Mouse (Mus musculus) heart, postnatal 14 days (tissue): ENCODE data around the gene Clic1. TPM values are rescaled to one million over a fixed set of nuclear protein-coding genes. Genes with fewer than 3 reads are reported as not detected.
"Not testable (repeated sequence)": the region's sequence is repeated elsewhere in the genome, so short reads cannot be mapped to it uniquely, and the experiment has no call there.

Source experiments
- DNase-seq, 2 experiments: peaks; one replicate each; pipeline ENCODE4 v3.0.0; 2021 to 2022
- intact Hi-C: fragments of 180-260 bp; cut with DNase I; formaldehyde crosslinking; loops from one replicate; pipeline ENCODE4 v1.15.1; 2025
- long read RNA-seq, 2 experiments: library from polyadenylated mRNA; stranded (forward); transcript quantifications; one replicate each; pipeline ENCODE4 v2.0.0; 2021
- total RNA-seq, 2 experiments: library from RNA; stranded (reverse); gene quantifications; 2 replicates each; pipeline ENCODE4 v1.2.3; 2021

Gene Clic1
- 10 to 100 TPM; 61.6 to 72.9 TPM for total RNA-seq
- long read RNA-seq, experiment 1, transcript Clic1-201 (6 exons, 1,466 nt) = major isoform, 114 of 120 reads
- long read RNA-seq, experiment 1, partial matches to known transcripts = 3 of 120 reads
- long read RNA-seq, experiment 1, other reads (novel, unspliced or antisense) = 3 of 120 reads
- long read RNA-seq, experiment 2, transcript Clic1-201 (6 exons, 1,466 nt) = major isoform, 59 of 65 reads
- long read RNA-seq, experiment 2, partial matches to known transcripts = 3 of 65 reads
- long read RNA-seq, experiment 2, other reads (novel, unspliced or antisense) = 3 of 65 reads

DNA sequence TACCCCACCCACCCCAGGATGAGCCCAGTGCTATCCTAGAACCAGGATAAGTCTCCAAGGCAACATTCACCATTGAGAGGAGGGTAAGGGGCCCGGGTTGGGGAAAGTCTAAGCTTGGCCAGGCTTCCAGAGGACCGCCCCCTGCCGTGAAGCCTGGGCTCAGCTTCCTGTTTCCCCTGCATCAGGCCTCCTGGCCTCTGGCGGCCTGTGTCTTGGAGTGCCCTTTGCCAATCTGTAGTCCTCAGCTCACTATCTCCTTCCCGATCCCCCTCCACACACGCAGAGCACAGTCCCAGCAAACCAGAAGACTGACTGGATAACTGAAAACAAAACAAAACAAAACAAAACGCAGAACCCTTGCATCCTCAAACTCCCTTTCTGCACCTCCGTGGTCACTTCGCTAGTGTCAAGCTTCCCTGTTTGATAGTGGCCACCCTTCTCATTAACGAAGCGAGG is at the start of gene Clic1:
TSS of gene Clic1 (plus strand) at position 406 of the 456 bp plus-strand sequence.
- intact Hi-C loops = no loop called here
- peak; percentile 61 to 67 for DNase-seq

DNA sequence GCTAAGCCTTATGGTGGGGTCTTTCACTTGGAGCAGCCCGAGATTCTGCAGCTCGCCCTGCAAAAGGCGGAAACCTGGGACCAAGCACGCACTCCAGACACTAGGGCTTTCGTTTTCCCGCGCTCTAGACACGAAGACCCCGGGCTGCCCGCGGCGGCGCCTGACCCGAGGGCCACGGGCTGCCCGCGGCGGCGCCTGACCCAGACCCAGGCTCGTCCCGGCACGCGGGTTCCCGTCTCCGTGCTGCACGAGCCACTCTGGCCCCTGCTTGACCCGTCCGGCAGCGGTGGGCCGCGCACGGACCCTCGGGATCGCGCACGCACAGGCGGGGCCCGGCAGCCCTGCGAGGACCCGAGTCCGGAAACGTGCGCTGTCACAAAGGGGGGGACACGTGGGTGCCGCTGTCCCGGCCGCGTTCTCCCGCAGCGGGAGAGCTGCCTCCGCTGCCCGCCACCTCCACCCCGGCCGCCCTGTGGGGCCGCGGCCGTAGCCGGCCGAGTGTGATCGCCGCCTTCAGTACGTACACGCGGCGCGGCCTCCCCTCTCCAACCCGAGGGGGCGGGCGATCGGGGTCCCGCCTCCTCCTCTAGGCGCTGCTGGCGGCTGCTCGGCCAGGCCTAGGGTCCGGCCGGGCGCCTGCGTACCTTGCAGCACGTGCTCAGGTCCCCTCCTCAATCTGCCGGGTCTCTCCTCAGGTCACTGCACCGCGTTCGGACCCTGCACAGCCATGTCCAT is 48.9 kb upstream of the Clic1 start, which contains the start of gene Vars:
TSS of gene Vars (plus strand) at position 271 of the 735 bp plus-strand sequence.
- DNase-seq = peak; percentile 89 to 91
- intact Hi-C loops = no loop called here

DNA sequence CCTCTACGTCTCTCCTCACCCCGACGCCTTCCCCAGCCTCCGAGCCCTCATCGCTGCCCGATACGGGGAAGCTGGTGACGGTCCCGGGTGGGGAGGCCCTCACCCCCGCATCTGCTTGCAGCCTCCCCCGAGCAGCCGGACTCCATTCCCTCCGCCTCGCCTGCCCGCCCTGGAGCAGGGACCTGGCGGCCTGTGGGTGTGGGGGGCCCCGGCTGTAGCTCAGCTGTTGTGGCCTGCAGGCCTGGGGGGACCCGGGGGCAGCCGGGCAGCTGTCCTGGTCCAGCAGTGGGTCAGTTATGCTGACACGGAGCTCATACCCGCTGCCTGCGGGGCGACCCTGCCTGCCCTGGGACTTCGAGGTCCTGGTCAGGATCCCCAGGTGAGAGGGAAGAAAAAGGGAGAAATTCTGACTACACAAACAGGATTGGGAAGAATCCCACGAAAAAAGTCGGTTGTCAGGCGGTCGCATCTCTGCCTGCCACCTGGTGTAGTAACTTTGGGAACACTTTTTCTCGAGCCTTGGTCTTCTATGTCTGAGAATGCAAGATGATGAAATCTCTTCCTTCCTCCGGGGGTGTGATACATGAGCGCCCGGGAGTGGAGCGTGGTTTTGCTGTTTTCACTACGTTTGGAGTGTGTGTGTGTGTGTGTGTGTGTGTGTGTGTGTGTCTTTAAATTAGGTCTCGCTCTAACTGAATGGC is 48.2 kb upstream of the Clic1 start:
- intact Hi-C loops = no loop called here
- DNase-seq = peak in 1 of 2 experiments; percentile 23

DNA sequence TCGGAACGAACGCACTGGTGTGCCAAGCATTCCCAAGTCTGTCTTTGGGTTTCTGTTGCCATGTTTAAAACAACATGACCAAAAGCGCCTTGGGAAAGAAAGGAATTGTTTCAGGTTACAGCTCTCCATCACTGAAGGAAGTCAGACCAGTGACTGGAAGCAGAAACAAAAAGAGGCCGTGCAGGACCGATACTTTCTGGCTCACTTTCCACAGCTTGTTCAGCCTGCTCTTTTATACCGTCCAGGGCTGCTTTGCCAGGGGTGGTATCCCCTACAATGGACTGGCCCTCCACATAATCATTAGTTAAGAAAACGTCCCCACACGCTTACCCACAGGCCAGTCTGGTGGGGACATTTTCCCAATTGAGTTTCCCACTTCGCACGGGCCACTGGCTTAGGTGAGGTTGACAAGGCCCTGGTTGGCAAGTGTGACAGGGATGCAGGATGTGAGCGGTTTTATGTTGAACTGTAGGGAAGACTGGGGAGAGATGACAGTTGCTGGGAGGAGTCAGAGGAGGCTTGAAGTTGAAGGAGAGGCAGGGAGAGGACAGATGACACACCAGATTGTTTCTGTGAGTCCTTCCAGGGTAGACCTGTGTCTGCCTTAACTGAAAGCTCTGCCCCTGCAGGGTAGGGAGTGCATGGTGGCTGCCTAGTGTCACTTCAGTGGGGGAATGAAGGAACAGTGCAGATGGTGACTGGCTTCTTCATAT is 47.5 kb upstream of the Clic1 start:
- intact Hi-C loops = no loop called here
- DNase-seq = no peak

DNA sequence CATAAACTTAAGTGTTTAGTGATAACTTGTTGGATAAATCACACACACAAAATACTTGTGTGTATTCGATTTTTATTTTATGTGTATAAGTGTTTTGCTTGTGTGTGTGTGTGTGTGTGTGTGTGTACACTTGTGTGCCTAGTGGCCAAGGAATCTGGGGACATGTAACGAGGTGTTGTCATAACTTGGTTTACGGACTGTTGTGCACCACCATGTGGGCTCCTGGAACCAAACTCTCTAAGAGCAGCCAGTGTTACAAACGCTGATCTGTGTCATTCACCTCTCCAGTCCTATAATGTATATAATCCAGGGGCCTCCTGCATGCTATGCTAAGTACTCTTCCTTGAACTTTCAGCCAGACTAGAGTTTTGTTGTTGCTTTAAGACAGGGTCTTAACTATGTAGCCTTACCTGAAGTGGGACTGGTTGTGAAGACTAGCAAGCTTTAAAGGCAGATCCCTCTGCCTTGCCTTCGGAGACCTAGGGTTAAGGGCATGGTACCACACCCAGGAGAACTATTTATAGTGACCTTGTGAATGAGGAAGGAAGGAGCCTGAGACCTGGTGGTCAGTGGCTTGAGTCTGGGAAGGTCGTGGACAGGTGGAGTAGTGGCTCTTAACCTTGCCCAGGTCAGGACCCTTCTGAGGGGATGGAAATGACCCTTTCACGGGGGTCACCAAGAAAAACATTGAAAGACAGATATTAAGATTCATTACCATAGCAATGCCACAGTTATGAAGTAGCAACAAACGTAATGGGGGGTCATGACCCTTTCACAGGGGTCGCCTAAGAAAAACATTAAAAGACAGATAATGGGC is 46.5 kb upstream of the Clic1 start:
- intact Hi-C loops = no loop called here
- DNase-seq = no peak

DNA sequence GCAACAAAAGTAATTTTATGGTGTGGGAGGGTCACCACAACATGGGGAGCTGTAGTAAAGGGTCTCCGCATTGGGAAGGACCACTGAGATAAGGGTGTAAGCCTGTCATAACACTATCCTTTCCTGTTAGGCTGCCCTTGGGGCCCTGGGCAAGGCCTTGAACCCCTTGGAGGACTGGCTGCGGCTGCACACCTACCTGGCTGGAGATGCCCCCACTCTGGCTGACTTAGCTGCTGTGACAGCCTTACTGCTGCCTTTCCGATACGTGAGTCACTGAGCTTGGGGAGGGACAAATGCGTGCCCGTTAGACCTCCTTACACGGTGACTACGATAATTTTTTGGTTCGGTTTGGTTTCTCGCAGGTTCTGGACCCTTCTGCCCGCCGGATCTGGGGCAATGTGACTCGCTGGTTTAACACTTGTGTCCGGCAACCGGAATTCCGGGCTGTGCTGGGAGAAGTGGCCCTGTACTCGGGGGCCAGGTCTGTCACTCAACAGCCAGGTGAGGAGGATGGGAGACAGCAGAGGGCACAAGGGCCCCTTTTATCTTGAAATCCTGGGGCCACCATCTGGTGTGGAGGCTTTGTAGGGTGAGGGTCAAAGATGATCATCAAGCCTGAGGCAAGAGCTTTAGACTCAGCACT is 45.6 kb upstream of the Clic1 start:
- intact Hi-C loops = no loop called here
- no peak for DNase-seq

DNA sequence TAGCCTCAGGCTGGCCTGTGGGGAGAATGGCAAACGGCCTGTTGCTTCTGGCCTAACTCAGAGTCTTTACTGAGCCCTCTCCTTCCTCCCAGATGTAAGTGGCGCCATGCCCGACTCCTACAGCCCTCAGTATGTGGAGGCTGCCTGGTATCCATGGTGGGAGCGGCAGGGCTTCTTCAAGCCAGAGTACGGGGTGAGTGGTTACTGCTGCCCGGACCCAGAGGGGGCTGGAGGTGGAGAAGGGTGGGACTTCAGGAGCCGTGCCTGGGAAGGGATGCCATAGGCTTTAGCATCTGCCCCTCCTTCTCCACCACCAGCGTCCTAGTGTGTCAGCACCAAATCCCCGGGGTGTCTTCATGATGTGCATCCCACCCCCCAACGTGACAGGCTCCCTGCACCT is 44.6 kb upstream of the Clic1 start:
- intact Hi-C loops = no loop called here
- no peak for DNase-seq

DNA sequence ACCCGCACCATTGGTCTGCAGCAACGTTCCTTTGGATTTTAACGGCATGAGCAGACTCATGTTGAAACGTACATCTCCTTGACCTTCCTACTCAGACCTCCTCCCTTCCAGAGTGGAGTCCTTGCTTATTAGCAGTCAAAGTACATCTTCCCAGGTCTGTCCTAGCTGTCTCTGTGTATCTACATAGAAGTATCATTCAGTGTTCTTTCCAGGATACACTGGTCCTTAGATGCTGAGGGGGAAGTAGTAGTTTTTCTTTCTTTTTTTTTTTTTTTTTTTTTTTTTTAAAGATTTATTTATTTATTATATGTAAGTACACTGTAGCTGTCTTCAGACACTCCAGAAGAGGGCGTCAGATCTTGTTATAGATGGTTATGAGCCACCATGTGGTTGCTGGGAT is 43.9 kb upstream of the Clic1 start:
- DNase-seq, intact Hi-C loops: not testable (repeated sequence)

DNA sequence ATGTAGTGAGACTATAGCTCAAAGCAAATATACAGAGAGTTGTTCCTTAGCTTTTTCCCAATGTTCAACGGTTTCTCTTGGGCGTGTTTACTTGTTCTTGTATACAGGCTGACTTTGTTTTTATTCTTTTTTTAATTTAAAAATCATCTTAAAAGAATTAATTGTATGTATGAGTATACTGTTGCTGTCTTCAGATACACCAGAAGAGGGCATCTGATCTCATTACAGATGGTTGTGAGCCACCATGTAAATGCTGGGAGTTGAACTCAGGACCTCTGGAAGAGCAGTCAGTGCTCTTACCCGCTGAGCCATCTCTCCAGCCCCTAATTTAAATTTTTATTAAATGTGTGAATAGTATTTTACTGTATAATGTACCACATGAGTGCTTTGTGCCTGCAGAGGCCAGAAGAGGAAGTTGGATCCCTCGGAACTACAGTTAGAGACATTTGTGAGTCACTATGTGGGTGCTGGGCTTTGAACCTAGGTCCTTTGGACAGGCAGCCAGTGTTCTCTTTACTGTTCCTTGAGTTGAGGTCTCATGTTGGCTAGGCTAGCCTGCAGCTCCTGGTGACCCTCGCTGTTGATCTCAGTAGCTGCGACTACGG is 42.3 kb upstream of the Clic1 start:
- intact Hi-C loops = no loop called here
- DNase-seq = no peak

DNA sequence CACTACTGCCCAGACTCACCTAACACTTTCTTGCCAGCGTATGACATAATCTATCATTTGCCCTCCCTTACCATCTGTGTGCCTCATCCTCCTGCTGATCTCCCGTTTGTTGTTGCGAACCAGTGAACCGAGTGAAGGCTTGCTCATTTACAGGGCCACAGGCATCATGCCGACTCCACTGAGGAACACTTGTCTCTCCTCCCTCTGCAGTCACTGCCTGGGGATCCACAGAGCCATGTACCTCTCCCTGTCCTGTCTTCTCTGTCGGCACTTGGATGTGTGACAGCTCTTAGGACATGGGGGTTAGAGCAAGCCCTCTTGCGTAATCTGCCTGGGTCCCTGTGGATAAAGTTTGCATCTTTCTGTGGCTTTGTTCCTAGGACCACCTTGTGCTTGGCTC is 40.2 kb upstream of the Clic1 start:
- no peak for DNase-seq
- intact Hi-C loops = no loop called here

DNA sequence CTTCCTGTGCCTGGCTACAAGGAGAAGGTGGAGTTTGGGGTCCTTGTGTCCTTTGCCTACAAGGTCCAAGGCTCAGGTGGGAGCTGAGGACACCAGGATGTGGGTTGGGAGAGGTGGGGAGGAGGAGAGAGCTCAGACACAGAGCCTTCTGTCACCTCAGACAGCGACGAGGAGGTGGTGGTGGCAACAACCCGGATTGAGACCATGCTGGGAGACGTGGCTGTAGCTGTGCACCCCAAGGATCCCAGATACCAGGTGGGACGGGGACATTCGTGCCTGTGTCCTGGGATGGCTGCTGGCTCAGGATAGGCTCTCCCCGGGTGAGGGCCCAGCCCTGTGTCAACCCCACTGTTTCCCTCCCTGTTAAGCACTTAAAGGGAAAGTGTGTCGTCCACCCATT is 38.3 kb upstream of the Clic1 start:
- intact Hi-C loops = no loop called here
- DNase-seq = no peak

DNA sequence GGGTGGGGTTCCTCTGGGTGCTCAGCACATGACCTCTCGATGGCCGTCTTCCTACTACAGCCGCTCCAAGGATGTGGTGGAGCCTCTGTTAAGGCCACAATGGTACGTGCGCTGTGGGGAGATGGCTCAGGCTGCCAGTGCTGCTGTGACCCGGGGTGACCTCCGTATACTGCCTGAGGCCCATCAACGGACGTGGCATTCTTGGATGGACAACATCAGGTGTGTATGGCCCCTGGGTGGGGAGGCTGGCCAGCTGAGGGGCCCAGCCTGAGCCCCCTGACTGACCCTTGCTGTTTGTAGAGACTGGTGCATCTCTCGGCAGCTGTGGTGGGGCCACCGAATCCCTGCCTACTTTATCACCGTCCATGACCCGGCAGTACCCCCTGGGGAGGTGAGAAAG is 37.3 kb upstream of the Clic1 start:
- intact Hi-C loops = no loop called here

DNA sequence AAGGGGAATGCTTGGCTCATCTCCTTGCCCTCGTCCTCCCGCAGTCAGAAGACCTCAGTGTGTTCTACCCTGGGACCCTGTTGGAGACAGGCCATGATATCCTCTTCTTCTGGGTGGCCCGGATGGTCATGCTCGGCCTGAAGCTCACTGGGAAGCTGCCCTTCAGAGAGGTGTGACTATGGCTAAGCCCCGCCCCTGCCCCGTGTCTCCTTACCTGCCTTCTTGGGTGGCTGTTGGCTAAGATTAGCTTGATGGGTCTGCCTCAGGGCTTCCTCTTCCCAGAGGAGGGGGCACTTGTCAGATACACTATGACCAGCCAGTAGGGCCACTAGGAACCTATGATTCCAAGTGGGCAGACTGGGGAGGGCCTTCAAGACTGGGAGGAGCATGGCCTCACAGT is 36.5 kb upstream of the Clic1 start:
- intact Hi-C loops = no loop called here

More for the DNA sequence above, 37.3 kb upstream of the Clic1 start:
- DNase-seq = no peak

DNA sequence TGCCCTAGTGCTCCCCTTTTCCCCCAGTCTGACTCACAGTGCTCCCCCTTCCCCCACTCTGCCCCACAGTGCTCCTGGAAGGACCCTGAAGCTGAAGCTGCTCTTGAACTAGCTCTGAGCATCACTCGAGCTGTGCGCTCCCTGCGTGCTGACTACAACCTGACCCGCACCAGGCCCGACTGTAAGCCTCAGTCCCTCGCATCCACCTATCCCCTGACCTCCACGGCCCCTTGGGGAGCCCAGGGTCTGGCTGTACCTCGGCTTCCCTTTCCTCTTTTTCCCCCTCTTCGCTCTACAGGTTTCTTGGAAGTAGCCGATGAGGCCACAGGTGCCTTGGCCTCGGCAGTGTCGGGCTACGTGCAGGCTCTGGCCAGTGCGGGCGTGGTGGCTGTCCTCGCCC is 34.5 kb upstream of the Clic1 start:
- DNase-seq = no peak
- intact Hi-C loops = no loop called here

More for the DNA sequence above, 36.5 kb upstream of the Clic1 start:
- no peak for DNase-seq

DNA sequence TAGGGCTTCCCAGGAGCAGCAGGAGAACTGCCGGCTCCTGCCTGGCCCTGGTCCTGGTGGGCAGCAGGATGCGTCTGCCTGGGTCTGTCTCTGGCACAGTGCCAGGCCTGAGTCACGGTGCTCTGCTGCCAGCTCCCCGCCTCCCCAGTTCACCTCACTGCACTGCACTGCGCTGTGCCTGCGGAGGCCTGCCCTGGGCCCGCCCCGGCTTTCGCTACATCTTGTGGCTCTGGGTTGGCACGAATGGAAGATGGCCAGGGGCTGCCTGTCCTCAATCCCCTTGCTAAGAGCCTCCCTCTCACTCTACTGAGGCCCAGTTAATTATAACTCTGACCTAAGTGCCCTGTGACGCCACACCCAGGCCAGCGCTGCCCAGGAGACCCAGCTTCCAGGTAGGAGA is 33.4 kb upstream of the Clic1 start, which contains the start of gene Vwa7:
TSS of gene Vwa7 (plus strand) at position 204 of the 400 bp plus-strand sequence.
- peak; percentile 41 to 54 for DNase-seq
- intact Hi-C loops = no loop called here

DNA sequence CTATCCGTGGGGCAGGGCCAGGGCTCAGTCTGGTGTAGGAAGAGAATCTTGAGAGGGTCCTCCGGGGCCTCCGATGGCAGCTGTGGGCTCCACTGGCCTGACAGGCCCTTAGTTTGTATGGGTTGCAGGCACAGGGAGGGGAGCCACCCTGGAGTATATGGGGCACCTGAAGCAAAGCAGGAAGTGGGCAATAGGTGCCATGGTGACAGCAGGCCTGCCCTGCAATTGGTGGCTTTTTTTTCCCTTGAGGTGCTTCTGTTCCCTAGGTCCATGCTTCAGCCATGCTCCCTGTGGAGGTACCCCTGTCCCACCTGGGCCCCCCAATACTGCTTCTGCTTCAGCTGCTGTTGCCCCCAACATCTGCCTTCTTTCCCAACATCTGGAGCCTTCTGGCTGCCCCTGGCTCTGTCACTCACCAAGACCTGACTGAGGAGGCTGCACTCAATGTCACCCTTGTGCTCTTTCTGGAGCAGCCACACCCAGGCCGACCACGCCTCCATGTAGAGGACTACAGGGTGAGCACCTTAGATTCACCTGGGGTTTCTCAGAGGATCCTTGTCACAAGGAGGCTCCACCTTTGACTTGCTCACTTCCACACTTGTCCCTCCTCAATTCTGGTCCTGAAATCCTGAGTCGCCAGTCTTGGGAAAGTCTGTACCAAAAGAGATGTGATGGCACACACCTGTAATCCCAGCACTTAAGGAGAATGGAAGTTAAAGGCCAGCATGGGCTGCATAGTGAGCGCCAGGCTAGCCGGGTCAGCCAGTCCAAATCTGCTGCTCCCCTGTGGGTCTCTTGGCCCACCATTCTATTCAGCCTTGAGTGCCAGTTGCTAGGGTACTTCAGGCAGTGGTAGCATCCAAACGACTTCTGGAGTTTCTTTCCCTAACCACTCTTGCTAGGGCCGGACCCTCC is 32.7 kb upstream of the Clic1 start:
- DNase-seq = no peak
- intact Hi-C loops = no loop called here

DNA sequence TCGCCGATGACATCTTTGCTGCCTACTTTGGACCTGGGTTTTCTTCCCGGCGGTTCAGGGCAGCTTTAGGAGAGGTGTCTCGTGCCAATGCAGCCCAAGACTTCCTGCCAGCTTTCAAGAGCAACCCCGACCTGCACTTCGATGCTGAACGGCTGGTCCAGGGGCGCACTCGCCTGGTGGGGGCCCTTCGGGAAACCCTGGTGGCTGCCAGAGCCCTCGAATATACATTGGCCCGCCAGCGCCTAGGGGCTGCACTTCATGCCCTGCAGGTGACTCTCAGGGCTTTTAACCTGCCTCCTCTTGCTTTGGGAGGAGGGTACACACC is 32.1 kb upstream of the Clic1 start:
- intact Hi-C loops = no loop called here

DNA sequence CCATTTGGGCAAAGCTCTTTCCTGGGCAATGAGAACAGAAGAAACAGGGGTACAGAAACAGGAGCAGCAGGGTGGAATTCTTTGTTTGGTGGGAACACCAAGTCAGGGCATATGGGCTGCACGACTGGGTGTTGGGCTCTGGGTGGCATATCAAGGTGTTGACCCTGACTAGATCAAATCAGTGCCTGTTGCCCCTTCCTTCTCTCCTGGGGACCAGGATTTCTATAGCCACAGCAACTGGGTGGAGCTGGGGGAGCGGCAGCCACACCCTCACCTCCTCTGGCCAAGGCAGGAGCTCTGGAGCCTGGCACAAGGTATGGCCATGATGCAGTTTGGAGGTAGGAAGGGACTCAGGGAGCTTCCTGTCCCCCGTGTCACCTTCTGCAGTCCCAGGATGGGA is 31.6 kb upstream of the Clic1 start:
- intact Hi-C loops = no loop called here
- DNase-seq = no peak

More for the DNA sequence above, 32.1 kb upstream of the Clic1 start:
- DNase-seq = no peak
